Mouse (Mus musculus) common myeloid progenitor, adult 5-6 weeks (primary cell): ENCODE data around the gene Gad1. TPM values are rescaled to one million over a fixed set of nuclear protein-coding genes. Genes with fewer than 3 reads are reported as not detected.
A peak's percentile ranks its signal among the peaks of the same experiment; 100 is the strongest.

Source experiments
- ATAC-seq: replicated peaks from 2 replicates; pipeline ENCODE4 v1.8.0; 2016; ENCODE audit warnings: low read depth, mild to moderate bottlenecking, moderate TSS enrichment, inconsistent platforms; ENCODE audit not compliant: poor library complexity, severe bottlenecking
- total RNA-seq: library from RNA; stranded (forward); fragments of 200-1000, 187-1606 nt; gene quantifications from 2 replicates; pipeline ENCODE4 v1.2.3, GENCODE M21; 2017

Gad1 gene
- total RNA-seq, 1 experiment from 2014 or later, result not detected

- ATAC-seq, result no peak
Observed at GRCm38 (mm10) chr2:70619232-70619835, 66.5 kb downstream of the Gad1 start.

GRCm38 (mm10) chr2:70620225-70620624, 67.4 kb downstream of the Gad1 start:
- peak; percentile 46; the same call in 1 of the 2 replicates for ATAC-seq

- ATAC-seq, result peak; percentile 84
Observed at GRCm38 (mm10) chr2:70622244-70622643, 69.4 kb downstream of the Gad1 start.

GRCm38 (mm10) chr2:70625761-70626160, 72.9 kb downstream of the Gad1 start:
- no peak for ATAC-seq

GRCm38 (mm10) chr2:70628397-70628796, 75.5 kb downstream of the Gad1 start:
- ATAC-seq, result peak; percentile 68

- peak; percentile 81 for ATAC-seq
Observed at GRCm38 (mm10) chr2:70629339-70629761, 76.5 kb downstream of the Gad1 start.

GRCm38 (mm10) chr2:70629921-70630320, 77.0 kb downstream of the Gad1 start:
- ATAC-seq, result no peak

- ATAC-seq, result no peak
Observed at GRCm38 (mm10) chr2:70631321-70631720, 78.4 kb downstream of the Gad1 start.

GRCm38 (mm10) chr2:70632412-70632811, 79.5 kb downstream of the Gad1 start:
- no peak for ATAC-seq

GRCm38 (mm10) chr2:70634028-70634690, 81.3 kb downstream of the Gad1 start:
- no peak for ATAC-seq

GRCm38 (mm10) chr2:70640968-70641367, 88.1 kb downstream of the Gad1 start:
- 0 out of 2 replicates have a peak, but pooled peaks have one; percentile 56 for ATAC-seq

- ATAC-seq, result no peak
Observed at GRCm38 (mm10) chr2:70642971-70643565, 90.2 kb downstream of the Gad1 start.

GRCm38 (mm10) chr2:70645266-70645780, 92.5 kb downstream of the Gad1 start:
- no peak for ATAC-seq

GRCm38 (mm10) chr2:70647681-70648080, 94.8 kb downstream of the Gad1 start:
- no peak for ATAC-seq

- ATAC-seq, result no peak
Observed at GRCm38 (mm10) chr2:70648271-70648670, 95.4 kb downstream of the Gad1 start.

GRCm38 (mm10) chr2:70649471-70649870, 96.6 kb downstream of the Gad1 start:
- no peak for ATAC-seq

Other genes with a start within 250 kb of the Gad1 start
- not detected in 2 replicates for gene Sp5, start 78.1 kb upstream of the Gad1 start, total RNA-seq
- gene Erich2, start 44.3 kb upstream of the Gad1 start, total RNA-seq, result not detected in 2 replicates
- 44.0 and 53.1 TPM in 2 replicates for gene Gorasp2, start 108.5 kb downstream of the Gad1 start, total RNA-seq
- gene Gm26558, start 109.0 kb downstream of the Gad1 start, total RNA-seq, result not detected in 2 replicates